In genomic region chr9:67043231-67044199, GRCm38 (mm10) we compare ENCODE assay signal across 8 mouse cellular contexts. TPM values are rescaled to one million over a fixed set of nuclear protein-coding genes. Genes with fewer than 3 reads are reported as not detected.
DNase-seq lines count a peak whose midpoint lies in the region; ATAC-seq and TF ChIP-seq lines count a peak whose summit lies in the region.

No protein-coding gene starts in this region.

- peak overlapping the region; percentile 69 for H3K4me2 ChIP-seq in embryonic facial prominence, embryonic 15.5 days (replicated peaks)
- H3K4me2 ChIP-seq in kidney, embryonic 14.5 days (replicated peaks; ENCODE audit: low read depth, low read length): peak overlapping the region; percentile 65
- H3K4me2 ChIP-seq in limb, embryonic 15.5 days: peak overlapping the region; percentile 82

- H3K27ac ChIP-seq in bone marrow, adult 2 months (ENCODE audit: control insufficient read depth, insufficient read depth, low read depth, low read length, poor library complexity): peak overlapping the region; percentile 86
- H3K27ac ChIP-seq in embryonic facial prominence, embryonic 15.5 days (replicated peaks): peak overlapping the region; percentile 89
- H3K27ac ChIP-seq in kidney, embryonic 14.5 days (ENCODE audit: low read depth, low read length): peak overlapping the region; percentile 87
- peak overlapping the region; percentile 90 for H3K27ac ChIP-seq in limb, embryonic 15.5 days

- peak; percentile 87 for TF ChIP-seq POLR2A in bone marrow, adult 2 months (IDR thresholded peaks at IDR 0.05; ENCODE audit: borderline replicate concordance, control insufficient read depth, low read depth, low read length)

- H3K4me3 ChIP-seq in bone marrow, adult 2 months (replicated peaks; ENCODE audit: control insufficient read depth, low read depth, low read length): peak overlapping the region; percentile 72
- peak overlapping the region; percentile 65 for H3K4me3 ChIP-seq in embryonic facial prominence, embryonic 15.5 days (replicated peaks)
- peak overlapping the region; percentile 83 for H3K4me3 ChIP-seq in kidney, embryonic 14.5 days (ENCODE audit: low read length)
- peak overlapping the region; percentile 63 for H3K4me3 ChIP-seq in limb, embryonic 15.5 days

- H3K9ac ChIP-seq in embryonic facial prominence, embryonic 15.5 days: peak overlapping the region; percentile 66
- H3K9ac ChIP-seq in kidney, embryonic 14.5 days (ENCODE audit: low read depth, low read length): peak overlapping the region; percentile 90
- peak overlapping the region; percentile 65 for H3K9ac ChIP-seq in limb, embryonic 15.5 days

- peak; percentile 98 for DNase-seq in 416B (ENCODE audit: low read depth)
- peak; percentile 99 for DNase-seq in heart, adult 9 months (ENCODE audit: low spot score in 2 of 2)
- DNase-seq in monocyte, adult 2 months (ENCODE audit: low read depth in 1 of 2, low spot score in 2 of 2): peak; percentile 91 to 94
- DNase-seq in spleen, postnatal 36 days (ENCODE audit: low spot score in 2 of 2): peak; percentile 99

- no peaks in the 10 kb centered on the region for H3K27me3 ChIP-seq in embryonic facial prominence, embryonic 15.5 days
- H3K27me3 ChIP-seq in kidney, embryonic 14.5 days (ENCODE audit: control insufficient read depth, insufficient read depth, low read length): no peaks in the 10 kb centered on the region
- no peaks in the 10 kb centered on the region for H3K27me3 ChIP-seq in limb, embryonic 15.5 days

- no peaks in the 10 kb centered on the region for H3K9me3 ChIP-seq in embryonic facial prominence, embryonic 15.5 days (replicated peaks)
- H3K9me3 ChIP-seq in kidney, embryonic 14.5 days (ENCODE audit: control insufficient read depth, low read length): no peaks in the 10 kb centered on the region
- H3K9me3 ChIP-seq in limb, embryonic 15.5 days: no peaks in the 10 kb centered on the region

- ATAC-seq in embryonic facial prominence, embryonic 15.5 days (ENCODE audit: insufficient number of reproducible peaks, low FRiP score, low TSS enrichment, low read depth): peak; percentile 92
- ATAC-seq in kidney, embryonic 14.5 days (ENCODE audit: low FRiP score, low TSS enrichment): peak; percentile 95
- ATAC-seq in limb, embryonic 15.5 days (ENCODE audit: insufficient number of reproducible peaks, low FRiP score, low TSS enrichment, low read depth): peak; percentile 92

- under 1% methylated on average over 73 of the region's 73 CpGs for WGBS in bone marrow, adult 2 months
- under 1% methylated on average over 73 of the region's 73 CpGs for WGBS in embryonic facial prominence, embryonic 15.5 days
- under 1% methylated on average over 70 of the region's 73 CpGs for WGBS in kidney, embryonic 14.5 days
- under 1% methylated on average over 71 of the region's 73 CpGs for WGBS in limb, embryonic 15.5 days

- TF ChIP-seq CTCF in bone marrow, adult 2 months (IDR thresholded peaks at IDR 0.05; ENCODE audit: control insufficient read depth, insufficient read depth, low read length): peak; percentile 97

- peaks cover 9% of the 10 kb centered on the region; the same call in 1 of the 2 replicates for H3K36me3 ChIP-seq in embryonic facial prominence, embryonic 15.5 days
- H3K36me3 ChIP-seq in kidney, embryonic 14.5 days (ENCODE audit: control insufficient read depth, insufficient read depth, low read length): 0 out of 2 replicates have a peak, but pooled peaks cover 4% of the 10 kb centered on the region
- peaks cover 3% of the 10 kb centered on the region for H3K36me3 ChIP-seq in limb, embryonic 15.5 days

- no peaks in the 10 kb centered on the region; the same call in 1 of the 2 replicates for H3K4me1 ChIP-seq in bone marrow, adult 2 months (ENCODE audit: control insufficient read depth, insufficient read depth, low read length)
- peaks cover 72% of the 10 kb centered on the region for H3K4me1 ChIP-seq in embryonic facial prominence, embryonic 15.5 days
- H3K4me1 ChIP-seq in kidney, embryonic 14.5 days (ENCODE audit: control insufficient read depth, insufficient read depth, low read length): peaks cover 62% of the 10 kb centered on the region
- peaks cover 85% of the 10 kb centered on the region for H3K4me1 ChIP-seq in limb, embryonic 15.5 days

RNA-seq across cellular contexts. Expression of gene Tpm1, which starts 5.7 kb away (rescaled TPM):
- polyA plus RNA-seq in bone marrow, adult 2 months (2011; ENCODE audit: insufficient read depth, insufficient read length, low replicate concordance, missing spikeins): 167 and 282 TPM in 2 replicates
- 870 and 880 TPM in 2 replicates for polyA plus RNA-seq in embryonic facial prominence, embryonic 15.5 days (2015; fragmentation: Nextera tagmentation; extraction: Ambion mirVana)
- polyA plus RNA-seq in kidney, embryonic 14.5 days (2014; fragmentation: Nextera tagmentation; extraction: Ambion mirVana): 395 and 422 TPM in 2 replicates
- polyA plus RNA-seq in limb, embryonic 15.5 days (2015; fragmentation: Nextera tagmentation; extraction: Ambion mirVana): 710 and 1,010 TPM in 2 replicates

Comparison
In these comparisons a context has a peak if more than half of its experiments do, and no peak if none do; other contexts are left out.
1. Peak in every context shown above with its lines: DNase-seq, ATAC-seq, H3K4me3 ChIP-seq and H3K27ac ChIP-seq.